Mouse (Mus musculus): Measurements from ENCODE around the gene Fto.

DNA sequence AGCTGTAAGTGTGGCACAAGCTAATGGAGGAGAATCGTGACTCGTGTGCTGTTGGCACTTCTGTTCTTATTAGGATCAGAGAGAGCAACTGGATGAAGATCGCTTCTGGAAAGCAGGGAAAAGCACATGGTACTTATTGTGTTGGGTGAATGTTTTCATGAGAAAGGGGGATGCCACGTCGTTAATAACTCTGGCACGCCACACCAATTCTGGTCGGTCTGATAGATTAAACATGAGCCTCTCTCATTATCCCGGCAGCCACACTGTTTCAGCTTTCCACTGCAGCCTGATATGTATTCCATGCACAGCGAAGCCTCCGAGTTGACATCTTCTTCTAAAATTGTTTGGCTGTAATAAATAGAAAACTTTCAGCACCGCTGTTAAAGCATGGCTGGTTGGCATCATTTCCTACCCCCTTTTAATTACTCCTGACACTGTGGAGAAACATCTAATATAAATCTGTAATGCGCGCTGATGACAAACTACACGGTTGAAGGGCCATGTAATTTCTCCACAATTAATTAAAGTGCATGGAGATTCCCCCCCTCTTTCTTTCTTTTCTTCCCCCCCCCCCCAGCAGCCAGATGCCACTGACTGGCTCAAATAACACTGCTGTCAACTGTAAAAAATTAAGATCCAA, 298.5 kb downstream of the Fto start:
- TF ChIP-seq POLR2A (IDR thresholded peaks at IDR 0.05; ENCODE audit: borderline replicate concordance, extremely low read depth, low read depth, low read length), result no peak
- no peak for TF ChIP-seq CTCF (IDR thresholded peaks at IDR 0.05; ENCODE audit: insufficient read depth, low read length)

Measured in lung, adult 2 months (tissue).